ENCODE assay signal across 21 mouse cellular contexts in genomic region chr12:62768930-62769329, GRCm38 (mm10).
DNase-seq lines count a peak whose midpoint lies in the region; ATAC-seq and TF ChIP-seq lines count a peak whose summit lies in the region.
"Had no signal": no experiment of that assay in that cellular context is flagged by ENCODE, and none has a peak within 500 bp of the region (broad histone marks: within the 10 kb centered on the region; RNA-seq: fewer than 3 reads in every experiment).

No protein-coding gene starts in this region.

- no peak for ATAC-seq in liver, postnatal 0 days
- ATAC-seq in liver, embryonic 11.5 days (replicated peaks; ENCODE audit: low FRiP score) = no peak
- ATAC-seq: midbrain, embryonic 16.5 days had no signal

- WGBS in liver, postnatal 0 days (ENCODE audit: insufficient replicate concordance) = 53% methylated on average over 2 of the region's 2 CpGs
- 69% methylated on average over 2 of the region's 2 CpGs for WGBS in liver, embryonic 11.5 days

- H3K36me3 ChIP-seq in liver, postnatal 0 days (replicated peaks; ENCODE audit: insufficient read depth, low read length) = no peaks in the 10 kb centered on the region
- H3K36me3 ChIP-seq in liver, embryonic 11.5 days (ENCODE audit: control insufficient read depth, insufficient read depth, low read length) = no peaks in the 10 kb centered on the region
- H3K36me3 ChIP-seq: heart, embryonic 15.5 days; limb, embryonic 13.5 days; neural tube, embryonic 12.5 days had no signal

- TF ChIP-seq CTCF in liver, postnatal 0 days (IDR thresholded peaks at IDR 0.05; ENCODE audit: low read depth) = no peak
- TF ChIP-seq CTCF in layer of hippocampus, adult 2 months (conservative IDR thresholded peaks at IDR 0.05) = peak; percentile 73

- TF ChIP-seq EP300 in liver, postnatal 0 days (IDR thresholded peaks at IDR 0.05; ENCODE audit: low read depth) = no peak

- no peaks in the 10 kb centered on the region for H3K4me1 ChIP-seq in liver, postnatal 0 days (ENCODE audit: insufficient read depth)
- no peaks in the 10 kb centered on the region for H3K4me1 ChIP-seq in liver, embryonic 11.5 days (replicated peaks; ENCODE audit: control insufficient read depth, insufficient read depth, low read length)
- H3K4me1 ChIP-seq: heart, embryonic 15.5 days; limb, embryonic 13.5 days; neural tube, embryonic 12.5 days had no signal

- DNase-seq in cerebellum, postnatal 14 days = peak; percentile 37 to 38
- no peak for DNase-seq in cerebellum, adult 8-10 months
- DNase-seq in liver, postnatal 0 days = peak; percentile 13
- DNase-seq in liver, embryonic 11.5 days (ENCODE audit: low spot score) = no peak
- DNase-seq in layer of hippocampus, adult 2 months (ENCODE audit: low spot score in 2 of 2) = peak; percentile 70 to 81
- peak; percentile 4 for DNase-seq in right cerebral cortex, postnatal 4 days
- DNase-seq in T-cell, adult 2 months (ENCODE audit: low spot score) = no peak
- DNase-seq in heart, adult 9 months (ENCODE audit: low spot score in 2 of 2) = no peak
- DNase-seq: adrenal gland, adult 2 months; cerebellum, postnatal 25 days; gastrocnemius, postnatal 36 days; kidney, adult 18-20 months; kidney, postnatal 36 days; lung, adult 18-20 months; thymus, adult 2 months had no signal

- H3K9me3 ChIP-seq in liver, postnatal 0 days (ENCODE audit: low read length) = no peaks in the 10 kb centered on the region
- no peaks in the 10 kb centered on the region for H3K9me3 ChIP-seq in liver, embryonic 11.5 days (ENCODE audit: control insufficient read depth, low read length)
- H3K9me3 ChIP-seq: heart, embryonic 15.5 days; limb, embryonic 13.5 days; neural tube, embryonic 12.5 days had no signal

- peak overlapping the region; percentile 71 for H3K27ac ChIP-seq in liver, postnatal 0 days (ENCODE audit: low read depth)
- no peak overlapping the region for H3K27ac ChIP-seq in liver, embryonic 11.5 days (ENCODE audit: low read depth, low read length)
- peak overlapping the region; percentile 49 for H3K27ac ChIP-seq in layer of hippocampus, adult 2 months
- H3K27ac ChIP-seq: heart, embryonic 15.5 days; hindbrain, embryonic 14.5 days; limb, embryonic 13.5 days; macrophage; neural tube, embryonic 12.5 days had no signal

- H3K4me3 ChIP-seq in liver, postnatal 0 days (ENCODE audit: low read depth, low read length) = no peak overlapping the region
- no peak overlapping the region for H3K4me3 ChIP-seq in liver, embryonic 11.5 days (ENCODE audit: low read depth, low read length)
- H3K4me3 ChIP-seq in layer of hippocampus, adult 2 months = no peak overlapping the region
- H3K4me3 ChIP-seq: heart, embryonic 15.5 days; limb, embryonic 13.5 days; neural tube, embryonic 12.5 days had no signal

- no peaks in the 10 kb centered on the region for H3K27me3 ChIP-seq in liver, postnatal 0 days (ENCODE audit: insufficient read depth, low read length)
- H3K27me3 ChIP-seq in liver, embryonic 11.5 days (replicated peaks; ENCODE audit: control insufficient read depth, insufficient read depth, low read length) = no peaks in the 10 kb centered on the region
- H3K27me3 ChIP-seq: heart, embryonic 15.5 days; limb, embryonic 13.5 days; neural tube, embryonic 12.5 days had no signal

- no peak overlapping the region for H3K4me2 ChIP-seq in liver, postnatal 0 days (ENCODE audit: low read depth, low read length)
- no peak overlapping the region for H3K4me2 ChIP-seq in liver, embryonic 11.5 days
- H3K4me2 ChIP-seq: heart, embryonic 15.5 days; hindbrain, embryonic 14.5 days; limb, embryonic 13.5 days; neural tube, embryonic 12.5 days had no signal

- no peak overlapping the region for H3K9ac ChIP-seq in liver, postnatal 0 days (replicated peaks)
- no peak overlapping the region for H3K9ac ChIP-seq in liver, embryonic 11.5 days (ENCODE audit: low read depth, low read length)
- H3K9ac ChIP-seq: heart, embryonic 15.5 days; hindbrain, embryonic 14.5 days; limb, embryonic 13.5 days; neural tube, embryonic 12.5 days had no signal

Comparison
In these comparisons a context has a peak if more than half of its experiments do, and no peak if none do; other contexts are left out.
1. DNase-seq: peak in cerebellum, postnatal 14 days (2 of 2), liver, postnatal 0 days (single experiment), layer of hippocampus, adult 2 months (2 of 2) and right cerebral cortex, postnatal 4 days (single experiment); none in cerebellum, adult 8-10 months (single experiment), liver, embryonic 11.5 days (single experiment), T-cell, adult 2 months (single experiment) and heart, adult 9 months (0 of 2).